Mouse (Mus musculus) adrenal gland, postnatal 25 days (tissue): ENCODE data around the gene Rwdd3. TPM values are rescaled to one million over a fixed set of nuclear protein-coding genes. Genes with fewer than 3 reads are reported as not detected.

Source experiments
- DNase-seq: peaks from one replicate; pipeline ENCODE4 v3.0.0; 2021; ENCODE audit warnings: mixed read lengths
- total RNA-seq: library from RNA; stranded (reverse); gene quantifications from 2 replicates; pipeline ENCODE4 v1.2.3, GENCODE M21; 2021

The Rwdd3 gene
- total RNA-seq, 1 experiment from 2014 or later: 17.9 TPM

GRCm38 (mm10) chr3:121160424-121160823, 11.1 kb downstream of the Rwdd3 start:
- DNase-seq: no peak

GRCm38 (mm10) chr3:121159566-121159965, 11.9 kb downstream of the Rwdd3 start:
- DNase-seq: no peak

GRCm38 (mm10) chr3:121158901-121159351, 12.6 kb downstream of the Rwdd3 start:
- no peak for DNase-seq

GRCm38 (mm10) chr3:121157546-121158330, 13.8 kb downstream of the Rwdd3 start:
- DNase-seq: no peak

- no peak for DNase-seq
Observed at GRCm38 (mm10) chr3:121156451-121157186, 14.9 kb downstream of the Rwdd3 start.

GRCm38 (mm10) chr3:121156043-121156442, 15.5 kb downstream of the Rwdd3 start:
- DNase-seq: no peak

GRCm38 (mm10) chr3:121133937-121134336, 37.6 kb downstream of the Rwdd3 start:
- DNase-seq: no peak

- no peak for DNase-seq
Observed at GRCm38 (mm10) chr3:121133039-121133438, 38.5 kb downstream of the Rwdd3 start.

GRCm38 (mm10) chr3:121127171-121127570, 44.3 kb downstream of the Rwdd3 start:
- no peak for DNase-seq

- no peak for DNase-seq
Observed at GRCm38 (mm10) chr3:121126476-121126875, 45.0 kb downstream of the Rwdd3 start.

- DNase-seq: no peak
Observed at GRCm38 (mm10) chr3:121121072-121121471, 50.4 kb downstream of the Rwdd3 start.

- no peak for DNase-seq
Observed at GRCm38 (mm10) chr3:121116590-121116989, 54.9 kb downstream of the Rwdd3 start.

- no peak for DNase-seq
Observed at GRCm38 (mm10) chr3:121116067-121116466, 55.4 kb downstream of the Rwdd3 start.

- no peak for DNase-seq
Observed at GRCm38 (mm10) chr3:121111068-121111467, 60.4 kb downstream of the Rwdd3 start.

GRCm38 (mm10) chr3:121110430-121110829, 61.1 kb downstream of the Rwdd3 start:
- DNase-seq: no peak

GRCm38 (mm10) chr3:121107481-121107880, 64.0 kb downstream of the Rwdd3 start:
- no peak for DNase-seq

GRCm38 (mm10) chr3:121105408-121105708, 66.1 kb downstream of the Rwdd3 start:
- no peak for DNase-seq

Other genes with a start within 250 kb of the Rwdd3 start
- 30.2 and 34.0 TPM in 2 replicates for gene Tmem56, start 111.4 kb upstream of the Rwdd3 start, total RNA-seq
- gene Alg14, start 120.1 kb upstream of the Rwdd3 start, total RNA-seq: 41.7 and 55.2 TPM in 2 replicates